Mouse (Mus musculus): Measurements from ENCODE around the gene Babam1. TPM values are rescaled to one million over a fixed set of nuclear protein-coding genes. Genes with fewer than 3 reads are reported as not detected.

Gene Babam1
- polyA plus RNA-seq, 1 experiment from 2014 or later = 56.0 TPM

Other genes starting within 250 kb of the Babam1 start
- 7.3 and 8.6 TPM in 2 replicates for gene Myo9b, start 124.1 kb upstream of the Babam1 start, polyA plus RNA-seq (2015; fragmentation: Nextera tagmentation; extraction: Ambion mirVana)
- 44.8 and 47.5 TPM in 2 replicates for gene Haus8, start 123.9 kb upstream of the Babam1 start, polyA plus RNA-seq (2015; fragmentation: Nextera tagmentation; extraction: Ambion mirVana)
- gene Use1, start 30.0 kb upstream of the Babam1 start, polyA plus RNA-seq (2015; fragmentation: Nextera tagmentation; extraction: Ambion mirVana) = 38.7 and 41.1 TPM in 2 replicates
- 4.6 and 5.2 TPM in 2 replicates for gene Ocel1, start 25.6 kb upstream of the Babam1 start, polyA plus RNA-seq (2015; fragmentation: Nextera tagmentation; extraction: Ambion mirVana)
- gene Nr2f6, start 14.9 kb upstream of the Babam1 start, polyA plus RNA-seq (2015; fragmentation: Nextera tagmentation; extraction: Ambion mirVana) = 24.1 and 27.0 TPM in 2 replicates
- 3.3 and 5.2 TPM in 2 replicates for gene Ushbp1, start 1.1 kb upstream of the Babam1 start, polyA plus RNA-seq (2015; fragmentation: Nextera tagmentation; extraction: Ambion mirVana)
- gene Ankle1, start 9.1 kb downstream of the Babam1 start, polyA plus RNA-seq (2015; fragmentation: Nextera tagmentation; extraction: Ambion mirVana) = 42.0 and 54.0 TPM in 2 replicates
- gene Abhd8, start 66.8 kb downstream of the Babam1 start, polyA plus RNA-seq (2015; fragmentation: Nextera tagmentation; extraction: Ambion mirVana) = 9.1 and 9.2 TPM in 2 replicates
- 81.2 and 96.6 TPM in 2 replicates for gene Mrpl34, start 68.1 kb downstream of the Babam1 start, polyA plus RNA-seq (2015; fragmentation: Nextera tagmentation; extraction: Ambion mirVana)
- 38.3 and 42.6 TPM in 2 replicates for gene Dda1, start 72.3 kb downstream of the Babam1 start, polyA plus RNA-seq (2015; fragmentation: Nextera tagmentation; extraction: Ambion mirVana)
- 0.15 and 0.20 TPM in 2 replicates for gene Ano8, start 89.1 kb downstream of the Babam1 start, polyA plus RNA-seq (2015; fragmentation: Nextera tagmentation; extraction: Ambion mirVana)
- gene Gtpbp3, start 91.2 kb downstream of the Babam1 start, polyA plus RNA-seq (2015; fragmentation: Nextera tagmentation; extraction: Ambion mirVana) = 4.2 and 5.1 TPM in 2 replicates
- 22.4 and 23.9 TPM in 2 replicates for gene Plvap, start 114.9 kb downstream of the Babam1 start, polyA plus RNA-seq (2015; fragmentation: Nextera tagmentation; extraction: Ambion mirVana)
- gene Ccdc194, start 128.8 kb downstream of the Babam1 start, polyA plus RNA-seq (2015; fragmentation: Nextera tagmentation; extraction: Ambion mirVana) = 0.06 and 0.14 TPM in 2 replicates
- 35.3 and 37.3 TPM in 2 replicates for gene Bst2, start 140.6 kb downstream of the Babam1 start, polyA plus RNA-seq (2015; fragmentation: Nextera tagmentation; extraction: Ambion mirVana)
- 31.6 and 35.2 TPM in 2 replicates for gene Mvb12a, start 146.1 kb downstream of the Babam1 start, polyA plus RNA-seq (2015; fragmentation: Nextera tagmentation; extraction: Ambion mirVana)
- gene Tmem221, start 162.0 kb downstream of the Babam1 start, polyA plus RNA-seq (2015; fragmentation: Nextera tagmentation; extraction: Ambion mirVana) = 0.50 and 0.94 TPM in 2 replicates
- gene Nxnl1, start 169.7 kb downstream of the Babam1 start, polyA plus RNA-seq (2015; fragmentation: Nextera tagmentation; extraction: Ambion mirVana) = 0.09 TPM in 1 of 2 replicates, not detected in the other
- gene Slc27a1, start 172.0 kb downstream of the Babam1 start, polyA plus RNA-seq (2015; fragmentation: Nextera tagmentation; extraction: Ambion mirVana) = 2.3 and 3.0 TPM in 2 replicates
- 90.7 and 92.8 TPM in 2 replicates for gene Pgls, start 195.3 kb downstream of the Babam1 start, polyA plus RNA-seq (2015; fragmentation: Nextera tagmentation; extraction: Ambion mirVana)
- gene Fam129c, start 200.8 kb downstream of the Babam1 start, polyA plus RNA-seq (2015; fragmentation: Nextera tagmentation; extraction: Ambion mirVana) = 0.99 and 1.4 TPM in 2 replicates
- 23.0 and 25.6 TPM in 2 replicates for gene Colgalt1, start 214.1 kb downstream of the Babam1 start, polyA plus RNA-seq (2015; fragmentation: Nextera tagmentation; extraction: Ambion mirVana)